Mouse (Mus musculus) embryonic fibroblast, embryonic 13.5 days (primary cell): Measurements from ENCODE around the gene Bpifb2.

Experiments
- CTCF ChIP-seq: IDR thresholded peaks from 2 replicates; pipeline ENCODE4 v1.5.1; 2011; ENCODE audit warnings: mild to moderate bottlenecking, control low read depth, low read length, moderate library complexity, borderline replicate concordance; ENCODE audit not compliant: insufficient read depth
- POLR2A ChIP-seq: IDR thresholded peaks from 2 replicates; pipeline ENCODE4 v1.6.1; 2011; ENCODE audit warnings: low read depth, mild to moderate bottlenecking, control low read depth, low read length, moderate library complexity

DNA sequence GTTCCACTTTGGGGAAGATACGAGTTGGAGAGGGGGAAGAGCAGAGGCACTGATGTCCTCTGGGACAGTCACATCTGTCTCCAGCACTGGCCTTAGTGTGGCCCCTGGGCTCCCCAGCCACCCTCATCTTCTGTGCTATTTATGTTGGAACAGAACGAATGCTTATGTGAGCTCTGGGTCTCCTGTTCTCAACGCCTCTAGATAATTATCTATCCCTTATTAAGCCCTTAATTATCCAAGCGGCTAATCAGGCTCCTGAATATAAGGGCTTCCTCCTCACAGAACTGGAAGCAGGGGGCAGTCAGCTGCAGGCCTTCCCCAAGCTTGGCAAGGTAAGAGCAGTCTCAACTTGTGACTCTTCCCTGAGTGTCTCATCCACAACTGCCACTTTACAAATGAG lies 25.2 kb downstream of the Bpifb2 start, which contains the start of gene Bpifb6:
- TF ChIP-seq CTCF = no peak
- no peak for TF ChIP-seq POLR2A
